Mouse (Mus musculus): ENCODE data around the gene Rcsd1. TPM values are rescaled to one million over a fixed set of nuclear protein-coding genes. Genes with fewer than 3 reads are reported as not detected.
A peak's percentile ranks its signal among the peaks of the same experiment; 100 is the strongest.

The Rcsd1 gene
- total and polyA plus RNA-seq, 2 experiments from 2014 or later: 94.0 to 116 TPM

GRCm38 (mm10) chr1:165689845-165690244 is 19.7 kb downstream of the Rcsd1 start:
- Histone ChIP-seq H3K27ac (ENCODE audit: low read depth) (peak overlapping the region; percentile 7; the same call in 1 of the 2 replicates), H3K27me3 (ENCODE audit: control insufficient read depth, insufficient read depth, low read length) (no peaks in the 10 kb centered on the region), H3K4me2 (ENCODE audit: low read depth, low read length) (no peak overlapping the region), H3K9me3 (replicated peaks; ENCODE audit: control insufficient read depth, low read length) (no peaks in the 10 kb centered on the region), H3K36me3 (replicated peaks; ENCODE audit: control insufficient read depth, insufficient read depth, low read length) (no peaks in the 10 kb centered on the region), H3K4me1 (ENCODE audit: control insufficient read depth, insufficient read depth) (peaks cover 97% of the 10 kb centered on the region), H3K4me3 (ENCODE audit: low read depth, low read length) (no peak overlapping the region), H3K9ac (replicated peaks; ENCODE audit: low read depth, low read length) (no peak overlapping the region)
- ATAC-seq (ENCODE audit: insufficient read depth, low read depth) (no peak), DNase-seq (ENCODE audit: low spot score) (no peak)
- 33% methylated on average over 5 of the region's 5 CpGs for WGBS
- TF ChIP-seq EP300 (IDR thresholded peaks at IDR 0.05; ENCODE audit: low read depth): no peak
- no peak for TF ChIP-seq CTCF (IDR thresholded peaks at IDR 0.05; ENCODE audit: low read depth)

- Histone ChIP-seq H3K27me3 (ENCODE audit: control insufficient read depth, insufficient read depth, low read length) (no peaks in the 10 kb centered on the region), H3K4me3 (ENCODE audit: low read depth, low read length) (no peak overlapping the region), H3K4me1 (ENCODE audit: control insufficient read depth, insufficient read depth) (peaks cover 88% of the 10 kb centered on the region), H3K4me2 (ENCODE audit: low read depth, low read length) (no peak overlapping the region), H3K27ac (ENCODE audit: low read depth) (peak overlapping the region; percentile 47), H3K9ac (replicated peaks; ENCODE audit: low read depth, low read length) (no peak overlapping the region), H3K9me3 (replicated peaks; ENCODE audit: control insufficient read depth, low read length) (no peaks in the 10 kb centered on the region), H3K36me3 (replicated peaks; ENCODE audit: control insufficient read depth, insufficient read depth, low read length) (no peaks in the 10 kb centered on the region; the same call in 1 of the 2 replicates)
- TF ChIP-seq EP300 (IDR thresholded peaks at IDR 0.05; ENCODE audit: low read depth) (no peak), CTCF (IDR thresholded peaks at IDR 0.05; ENCODE audit: low read depth) (no peak)
- DNase-seq (ENCODE audit: low spot score) (no peak), ATAC-seq (ENCODE audit: insufficient read depth, low read depth) (no peak)
- WGBS: 71% methylated on average over 2 of the region's 2 CpGs
Measured at GRCm38 (mm10) chr1:165687861-165688260, 21.7 kb downstream of the Rcsd1 start.

- WGBS: 9% methylated on average over 8 of the region's 8 CpGs
- no peak for TF ChIP-seq CTCF (IDR thresholded peaks at IDR 0.05; ENCODE audit: low read depth)
- TF ChIP-seq EP300 (IDR thresholded peaks at IDR 0.05; ENCODE audit: low read depth): no peak
- no peaks in the 10 kb centered on the region for H3K9me3 ChIP-seq (replicated peaks; ENCODE audit: control insufficient read depth, low read length)
- ATAC-seq (ENCODE audit: insufficient read depth, low read depth) (no peak), DNase-seq (ENCODE audit: low spot score) (no peak)
- H3K27ac ChIP-seq (ENCODE audit: low read depth): peak overlapping the region; percentile 47
- no peak overlapping the region for H3K9ac ChIP-seq (replicated peaks; ENCODE audit: low read depth, low read length)
- no peak overlapping the region for H3K4me3 ChIP-seq (ENCODE audit: low read depth, low read length)
- H3K27me3 ChIP-seq (ENCODE audit: control insufficient read depth, insufficient read depth, low read length): no peaks in the 10 kb centered on the region
- H3K4me2 ChIP-seq (ENCODE audit: low read depth, low read length): peak overlapping the region; percentile 4; the same call in 1 of the 2 replicates
- H3K4me1 ChIP-seq (ENCODE audit: control insufficient read depth, insufficient read depth): peaks cover 88% of the 10 kb centered on the region
- H3K36me3 ChIP-seq (replicated peaks; ENCODE audit: control insufficient read depth, insufficient read depth, low read length): no peaks in the 10 kb centered on the region; the same call in 1 of the 2 replicates
Measured at GRCm38 (mm10) chr1:165686963-165687362, 22.6 kb downstream of the Rcsd1 start.

GRCm38 (mm10) chr1:165686349-165686748 is 23.2 kb downstream of the Rcsd1 start:
- H3K9ac ChIP-seq (replicated peaks; ENCODE audit: low read depth, low read length): no peak overlapping the region; the same call in 1 of the 2 replicates
- no peak overlapping the region for H3K4me2 ChIP-seq (ENCODE audit: low read depth, low read length)
- no peak for TF ChIP-seq EP300 (IDR thresholded peaks at IDR 0.05; ENCODE audit: low read depth)
- no peak for TF ChIP-seq CTCF (IDR thresholded peaks at IDR 0.05; ENCODE audit: low read depth)
- 38% methylated on average over 6 of the region's 6 CpGs for WGBS
- H3K4me3 ChIP-seq (ENCODE audit: low read depth, low read length): no peak overlapping the region
- peaks cover 89% of the 10 kb centered on the region for H3K4me1 ChIP-seq (ENCODE audit: control insufficient read depth, insufficient read depth)
- no peak for DNase-seq (ENCODE audit: low spot score)
- no peaks in the 10 kb centered on the region for H3K27me3 ChIP-seq (ENCODE audit: control insufficient read depth, insufficient read depth, low read length)
- H3K9me3 ChIP-seq (replicated peaks; ENCODE audit: control insufficient read depth, low read length): no peaks in the 10 kb centered on the region
- no peak for ATAC-seq (ENCODE audit: insufficient read depth, low read depth)
- peak overlapping the region; percentile 47 for H3K27ac ChIP-seq (ENCODE audit: low read depth)
- H3K36me3 ChIP-seq (replicated peaks; ENCODE audit: control insufficient read depth, insufficient read depth, low read length): no peaks in the 10 kb centered on the region; the same call in 1 of the 2 replicates

GRCm38 (mm10) chr1:165684261-165685203 is 25.0 kb downstream of the Rcsd1 start:
- TF ChIP-seq EP300 (IDR thresholded peaks at IDR 0.05; ENCODE audit: low read depth): peak; percentile 92
- TF ChIP-seq CTCF (IDR thresholded peaks at IDR 0.05; ENCODE audit: low read depth): no peak
- 10% methylated on average over 15 of the region's 15 CpGs for WGBS
- ATAC-seq (ENCODE audit: insufficient read depth, low read depth): peak; percentile 79
- Histone ChIP-seq H3K9me3 (replicated peaks; ENCODE audit: control insufficient read depth, low read length) (no peaks in the 10 kb centered on the region), H3K9ac (replicated peaks; ENCODE audit: low read depth, low read length) (no peak overlapping the region), H3K27ac (ENCODE audit: low read depth) (peak overlapping the region; percentile 79), H3K4me1 (ENCODE audit: control insufficient read depth, insufficient read depth) (peaks cover 85% of the 10 kb centered on the region), H3K4me3 (ENCODE audit: low read depth, low read length) (no peak overlapping the region), H3K4me2 (ENCODE audit: low read depth, low read length) (0 out of 2 replicates have a peak overlapping the region, but pooled peaks have one; percentile 3), H3K27me3 (ENCODE audit: control insufficient read depth, insufficient read depth, low read length) (no peaks in the 10 kb centered on the region), H3K36me3 (replicated peaks; ENCODE audit: control insufficient read depth, insufficient read depth, low read length) (no peaks in the 10 kb centered on the region; the same call in 1 of the 2 replicates)
- DNase-seq (ENCODE audit: low spot score): peak; percentile 57
